Mouse (Mus musculus): ENCODE results near the gene Slc26a9.

Gene Slc26a9

GRCm38 (mm10) chr1:131743868-131744464, at the start of gene Slc26a9:
Gene Slc26a9, plus strand, starts transcription at chr1:131744022.
- no peak for DNase-seq (ENCODE audit: low spot score in 2 of 2)

- DNase-seq (ENCODE audit: low spot score in 2 of 2), result no peak
These were observed 48.5 kb upstream of the Slc26a9 start for GRCm38 (mm10) chr1:131695308-131695707.

GRCm38 (mm10) chr1:131696325-131696724, 47.5 kb upstream of the Slc26a9 start:
- DNase-seq (ENCODE audit: low spot score in 2 of 2), result no peak

GRCm38 (mm10) chr1:131698770-131699169, 45.1 kb upstream of the Slc26a9 start:
- no peak for DNase-seq (ENCODE audit: low spot score in 2 of 2)

GRCm38 (mm10) chr1:131699642-131700041, 44.2 kb upstream of the Slc26a9 start:
- no peak for DNase-seq (ENCODE audit: low spot score in 2 of 2)

GRCm38 (mm10) chr1:131700447-131700846, 43.4 kb upstream of the Slc26a9 start:
- no peak for DNase-seq (ENCODE audit: low spot score in 2 of 2)

GRCm38 (mm10) chr1:131701391-131701790, 42.4 kb upstream of the Slc26a9 start:
- no peak for DNase-seq (ENCODE audit: low spot score in 2 of 2)

GRCm38 (mm10) chr1:131702094-131702766, 41.6 kb upstream of the Slc26a9 start:
- peak; percentile 43 to 46 for DNase-seq (ENCODE audit: low spot score in 2 of 2)

- no peak for DNase-seq (ENCODE audit: low spot score in 2 of 2)
These were observed 40.3 kb upstream of the Slc26a9 start for GRCm38 (mm10) chr1:131703482-131703881.

GRCm38 (mm10) chr1:131708338-131708737, 35.5 kb upstream of the Slc26a9 start:
- DNase-seq (ENCODE audit: low spot score in 2 of 2), result peak; percentile 54 to 58

GRCm38 (mm10) chr1:131711518-131711917, 32.3 kb upstream of the Slc26a9 start:
- DNase-seq (ENCODE audit: low spot score in 2 of 2), result no peak

- DNase-seq (ENCODE audit: low spot score in 2 of 2), result peak; percentile 45 to 66
These were observed 31.4 kb upstream of the Slc26a9 start for GRCm38 (mm10) chr1:131712386-131712785.

- DNase-seq (ENCODE audit: low spot score in 2 of 2), result no peak
These were observed 29.2 kb upstream of the Slc26a9 start for GRCm38 (mm10) chr1:131714388-131715337.

GRCm38 (mm10) chr1:131718952-131719694, 24.7 kb upstream of the Slc26a9 start:
- no peak for DNase-seq (ENCODE audit: low spot score in 2 of 2)

GRCm38 (mm10) chr1:131721989-131722388, 21.8 kb upstream of the Slc26a9 start:
- no peak for DNase-seq (ENCODE audit: low spot score in 2 of 2)

GRCm38 (mm10) chr1:131723549-131723948, 20.3 kb upstream of the Slc26a9 start:
- no peak for DNase-seq (ENCODE audit: low spot score in 2 of 2)

- no peak for DNase-seq (ENCODE audit: low spot score in 2 of 2)
These were observed 17.2 kb upstream of the Slc26a9 start for GRCm38 (mm10) chr1:131726586-131726985.

GRCm38 (mm10) chr1:131730639-131731437, 13.0 kb upstream of the Slc26a9 start:
- no peak for DNase-seq (ENCODE audit: low spot score in 2 of 2)

GRCm38 (mm10) chr1:131733474-131734180, 10.2 kb upstream of the Slc26a9 start:
- no peak for DNase-seq (ENCODE audit: low spot score in 2 of 2)

- no peak for DNase-seq (ENCODE audit: low spot score in 2 of 2)
These were observed 9.1 kb upstream of the Slc26a9 start for GRCm38 (mm10) chr1:131734657-131735273.
